Mouse (Mus musculus) MEL (cell line): ENCODE measurements around the gene Zfp398.

Experiments used
- HCFC1 ChIP-seq: IDR thresholded peaks from 2 replicates; pipeline ENCODE4 v1.6.1; 2012; ENCODE audit warnings: low read depth, mild to moderate bottlenecking, inconsistent platforms, low read length, improper control_type of control experiment, moderate library complexity
- UBTF ChIP-seq: IDR thresholded peaks from 2 replicates; pipeline ENCODE4 v1.6.1; 2012; ENCODE audit warnings: low read depth, mild to moderate bottlenecking, inconsistent platforms, low read length, improper control_type of control experiment, moderate library complexity, borderline replicate concordance; ENCODE audit not compliant: insufficient read depth

- TF ChIP-seq HCFC1 (no peak), UBTF (no peak)
Measured at GRCm38 (mm10) chr6:47878593-47878992, 43.1 kb downstream of the Zfp398 start.
